Mouse (Mus musculus) intestine, postnatal 0 days (tissue): ENCODE data around the gene Gucy1b1. TPM values are rescaled to one million over a fixed set of nuclear protein-coding genes. Genes with fewer than 3 reads are reported as not detected.

ENCODE experiments used
- ATAC-seq: fragments of 200-750 bp; cut with Nextera tagmentation; 2 replicates; pipeline ENCODE4 v1.8.0; 2017; ENCODE audit warnings: mild to moderate bottlenecking, moderate TSS enrichment, moderate library complexity
- H3K27ac ChIP-seq: fragments of 300-500 bp; sonication (generic); 2 replicates; pipeline ENCODE4 v1.5.1; 2014; ENCODE audit warnings: mild to moderate bottlenecking, low read depth, low read length, moderate library complexity
- H3K27me3 ChIP-seq: fragments of 300-500 bp; sonication (generic); replicated peaks from 2 replicates; pipeline ENCODE4 v1.6.1; 2014; ENCODE audit warnings: low read length, mixed read lengths; ENCODE audit not compliant: control insufficient read depth, insufficient read depth
- H3K36me3 ChIP-seq: fragments of 300-500 bp; sonication (generic); 2 replicates; pipeline ENCODE4 v1.6.1; 2014; ENCODE audit warnings: mild to moderate bottlenecking, moderate library complexity; ENCODE audit not compliant: control insufficient read depth, insufficient read depth
- H3K4me1 ChIP-seq: fragments of 300-500 bp; sonication (generic); replicated peaks from 2 replicates; pipeline ENCODE4 v1.6.1; 2014; ENCODE audit warnings: antibody characterized with exemption, low read length, mixed read lengths; ENCODE audit not compliant: control insufficient read depth, insufficient read depth
- H3K4me2 ChIP-seq: fragments of 300-500 bp; sonication (generic); replicated peaks from 2 replicates; pipeline ENCODE4 v1.6.1; 2014; ENCODE audit warnings: low read depth, mild to moderate bottlenecking, moderate library complexity
- H3K4me3 ChIP-seq: fragments of 300-500 bp; sonication (generic); 2 replicates; pipeline ENCODE4 v1.5.1; 2014; ENCODE audit warnings: low read depth, low read length
- H3K9ac ChIP-seq: fragments of 300-500 bp; sonication (generic); 2 replicates; pipeline ENCODE4 v1.6.1; 2014; ENCODE audit warnings: mild to moderate bottlenecking, low read depth, low read length
- H3K9me3 ChIP-seq: fragments of 300-500 bp; sonication (generic); 2 replicates; pipeline ENCODE4 v1.6.1; 2016; ENCODE audit warnings: mixed run types; ENCODE audit not compliant: control insufficient read depth
- CTCF ChIP-seq: sonication (generic); IDR thresholded peaks from 2 replicates; pipeline ENCODE4 v1.5.1; 2016; ENCODE audit warnings: low read depth, mild to moderate bottlenecking, control low read depth, antibody characterized with exemption, moderate library complexity
- WGBS: fragments of 180-500 bp; shearing (Covaris S2); extraction: QIAGEN DNeasy Blood & Tissue Kit; methylation state at CpG from one replicate; pipeline ENCODE4 v1.1.7; 2014; 5-methylcytosine and 5-hydroxymethylcytosine counted together
- polyA plus RNA-seq: library from polyadenylated mRNA; unstranded; fragments of >200 nt; fragmentation: Nextera tagmentation; extraction: Ambion mirVana; gene quantifications from 2 replicates; pipeline ENCODE4 v1.2.1, GENCODE M21; 2015

Gene Gucy1b1
- polyA plus RNA-seq, 1 experiment from 2014 or later: 23.3 TPM

DNA sequence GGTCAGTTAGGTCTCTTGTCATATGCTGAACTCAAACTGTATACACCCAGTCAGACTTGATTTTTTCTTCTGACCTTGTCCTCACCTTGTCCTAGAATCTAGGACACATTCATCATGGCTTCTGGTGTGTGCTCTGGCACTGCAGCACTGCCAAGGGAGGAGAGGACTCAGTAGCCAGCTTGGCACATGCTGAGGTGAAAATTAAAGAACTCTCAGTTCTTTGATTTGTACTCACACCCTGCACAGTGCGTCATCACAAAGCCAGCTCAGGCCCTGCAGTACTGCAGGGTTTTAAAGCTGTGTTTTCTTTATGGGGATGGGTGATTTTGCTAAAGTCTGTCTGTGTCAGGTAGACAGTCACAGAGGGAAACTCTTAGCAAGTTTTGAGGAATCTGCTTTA, 47.2 kb downstream of the Gucy1b1 start:
- H3K4me1 ChIP-seq: no peaks in the 10 kb centered on the region
- H3K36me3 ChIP-seq: no peaks in the 10 kb centered on the region
- no peak for ATAC-seq
- no peaks in the 10 kb centered on the region for H3K27me3 ChIP-seq
- no peak overlapping the region for H3K4me3 ChIP-seq
- no peak for TF ChIP-seq CTCF
- no peak overlapping the region for H3K4me2 ChIP-seq
- H3K27ac ChIP-seq: no peak overlapping the region
- H3K9me3 ChIP-seq: no peaks in the 10 kb centered on the region
- 76% methylated on average over 1 of the region's 1 CpGs for WGBS
- no peak overlapping the region for H3K9ac ChIP-seq

GRCm38 (mm10) chr3:82023065-82023464, 51.4 kb downstream of the Gucy1b1 start:
- no peak overlapping the region for H3K9ac ChIP-seq
- TF ChIP-seq CTCF: no peak
- H3K4me3 ChIP-seq: no peak overlapping the region
- no peaks in the 10 kb centered on the region for H3K9me3 ChIP-seq
- ATAC-seq: no peak
- no peaks in the 10 kb centered on the region for H3K4me1 ChIP-seq
- no peak overlapping the region for H3K27ac ChIP-seq
- no peaks in the 10 kb centered on the region for H3K27me3 ChIP-seq
- H3K36me3 ChIP-seq: no peaks in the 10 kb centered on the region
- H3K4me2 ChIP-seq: no peak overlapping the region
- WGBS: 88% methylated on average over 3 of the region's 3 CpGs

GRCm38 (mm10) chr3:82022421-82022920, 52.0 kb downstream of the Gucy1b1 start:
- no peak overlapping the region for H3K27ac ChIP-seq
- H3K9me3 ChIP-seq: no peaks in the 10 kb centered on the region
- 87% methylated on average over 8 of the region's 8 CpGs for WGBS
- no peak overlapping the region for H3K9ac ChIP-seq
- H3K4me2 ChIP-seq: no peak overlapping the region
- TF ChIP-seq CTCF: no peak
- no peak for ATAC-seq
- H3K27me3 ChIP-seq: no peaks in the 10 kb centered on the region
- no peaks in the 10 kb centered on the region for H3K36me3 ChIP-seq
- H3K4me1 ChIP-seq: no peaks in the 10 kb centered on the region
- H3K4me3 ChIP-seq: no peak overlapping the region

DNA sequence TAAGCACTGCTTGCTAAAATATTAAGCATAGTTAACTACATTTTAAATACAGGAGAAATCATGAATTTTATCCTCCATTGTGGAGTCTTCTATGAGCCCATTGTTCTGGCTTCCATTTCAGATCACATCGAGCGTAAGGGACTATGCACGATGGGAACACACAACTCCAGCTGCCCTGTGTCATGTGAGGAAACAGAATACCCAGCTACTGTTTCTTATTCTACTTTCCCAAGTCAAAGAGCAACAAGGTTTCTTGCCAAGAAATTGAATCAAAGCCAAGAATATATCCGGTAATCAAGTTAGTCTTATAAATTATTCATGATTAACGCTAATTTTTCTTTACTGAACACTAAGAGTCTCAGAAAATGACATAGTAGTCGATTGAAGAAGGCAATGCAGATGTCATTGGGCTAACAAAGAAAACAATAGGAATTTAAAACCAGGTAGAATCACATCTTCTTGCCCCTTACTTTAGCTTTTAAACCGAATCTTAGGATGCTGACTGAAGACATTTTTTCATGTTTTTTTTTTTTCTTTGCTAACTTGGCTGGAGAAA, 60.3 kb downstream of the Gucy1b1 start:
- TF ChIP-seq CTCF: no peak
- no peaks in the 10 kb centered on the region for H3K36me3 ChIP-seq
- no peaks in the 10 kb centered on the region for H3K27me3 ChIP-seq
- H3K4me1 ChIP-seq: no peaks in the 10 kb centered on the region
- H3K9ac ChIP-seq: no peak overlapping the region
- no peak for ATAC-seq
- no peak overlapping the region for H3K4me2 ChIP-seq
- H3K27ac ChIP-seq: no peak overlapping the region
- 70% methylated on average over 7 of the region's 7 CpGs for WGBS
- no peaks in the 10 kb centered on the region for H3K9me3 ChIP-seq
- no peak overlapping the region for H3K4me3 ChIP-seq

- H3K27me3 ChIP-seq: no peaks in the 10 kb centered on the region
- no peak overlapping the region for H3K9ac ChIP-seq
- H3K4me2 ChIP-seq: no peak overlapping the region
- no peaks in the 10 kb centered on the region for H3K9me3 ChIP-seq
- TF ChIP-seq CTCF: no peak
- 92% methylated on average over 1 of the region's 1 CpGs for WGBS
- no peak overlapping the region for H3K27ac ChIP-seq
- H3K4me3 ChIP-seq: no peak overlapping the region
- H3K4me1 ChIP-seq: no peaks in the 10 kb centered on the region
- no peaks in the 10 kb centered on the region for H3K36me3 ChIP-seq
- ATAC-seq: no peak
Measured at GRCm38 (mm10) chr3:82007002-82007401, 67.5 kb downstream of the Gucy1b1 start.

GRCm38 (mm10) chr3:81995988-81996387, 78.5 kb downstream of the Gucy1b1 start:
- Histone ChIP-seq H3K36me3 (no peaks in the 10 kb centered on the region), H3K27ac (no peak overlapping the region), H3K27me3 (no peaks in the 10 kb centered on the region), H3K4me2 (no peak overlapping the region), H3K4me3 (no peak overlapping the region), H3K9me3 (no peaks in the 10 kb centered on the region), H3K9ac (no peak overlapping the region), H3K4me1 (no peaks in the 10 kb centered on the region)
- WGBS: 0% methylated on average over 1 of the region's 1 CpGs
- ATAC-seq: no peak
- peak; percentile 77 for TF ChIP-seq CTCF

DNA sequence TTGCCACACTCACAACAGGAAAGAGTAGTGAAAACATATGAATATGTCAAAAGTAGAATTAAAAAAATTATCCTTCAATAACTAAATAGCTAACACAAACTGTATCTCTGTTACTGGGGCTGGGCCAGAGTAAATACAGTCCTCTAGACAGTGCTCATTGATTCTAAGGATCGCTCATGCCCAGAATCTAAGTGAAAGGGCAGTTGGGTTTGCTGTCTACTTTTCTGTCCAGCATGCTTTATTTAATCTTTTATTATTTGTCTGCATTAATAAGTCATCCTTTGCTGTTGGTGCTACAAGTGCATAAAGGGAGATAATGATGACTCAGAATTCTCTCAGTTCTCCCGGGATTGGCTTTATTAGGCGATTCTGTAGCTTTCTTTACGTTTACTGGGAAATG, 79.1 kb downstream of the Gucy1b1 start:
- Histone ChIP-seq H3K4me2 (no peak overlapping the region), H3K4me1 (no peaks in the 10 kb centered on the region), H3K27ac (no peak overlapping the region), H3K9me3 (no peaks in the 10 kb centered on the region), H3K36me3 (no peaks in the 10 kb centered on the region), H3K9ac (no peak overlapping the region), H3K4me3 (no peak overlapping the region), H3K27me3 (no peaks in the 10 kb centered on the region)
- no peak for TF ChIP-seq CTCF
- 33% methylated on average over 4 of the region's 4 CpGs for whole genome bisulfite sequencing
- ATAC-seq: no peak
